Mouse (Mus musculus) left cerebral cortex, postnatal 4 days (tissue): Measurements from ENCODE around the gene Pptc7. TPM values are rescaled to one million over a fixed set of nuclear protein-coding genes. Genes with fewer than 3 reads are reported as not detected.
"Not testable (repeated sequence)": the region's sequence is repeated elsewhere in the genome, so short reads cannot be mapped to it uniquely, and the experiment has no call there.

Experiments used
- DNase-seq: peaks from one replicate; pipeline ENCODE4 v3.0.0-alpha.2; 2022
- intact Hi-C: fragments of 180-260 bp; cut with DNase I; formaldehyde crosslinking; loops from one replicate; pipeline ENCODE4 v1.15.1; 2025
- total RNA-seq, 2 experiments: library from RNA; stranded (reverse); gene quantifications; 2 replicates each; pipeline ENCODE4 v1.2.3; 2021

Gene Pptc7
- total RNA-seq, 2 experiments from 2014 or later, result 17.1 to 18.5 TPM

GRCm38 (mm10) chr5:122294219-122294735 lies 10.1 kb downstream of the Pptc7 start:
- no peak for DNase-seq
- intact Hi-C loops, result no loop called here

- DNase-seq, result no peak
- intact Hi-C loops, result no loop called here
Observed at GRCm38 (mm10) chr5:122295113-122295935, 11.2 kb downstream of the Pptc7 start.

DNA sequence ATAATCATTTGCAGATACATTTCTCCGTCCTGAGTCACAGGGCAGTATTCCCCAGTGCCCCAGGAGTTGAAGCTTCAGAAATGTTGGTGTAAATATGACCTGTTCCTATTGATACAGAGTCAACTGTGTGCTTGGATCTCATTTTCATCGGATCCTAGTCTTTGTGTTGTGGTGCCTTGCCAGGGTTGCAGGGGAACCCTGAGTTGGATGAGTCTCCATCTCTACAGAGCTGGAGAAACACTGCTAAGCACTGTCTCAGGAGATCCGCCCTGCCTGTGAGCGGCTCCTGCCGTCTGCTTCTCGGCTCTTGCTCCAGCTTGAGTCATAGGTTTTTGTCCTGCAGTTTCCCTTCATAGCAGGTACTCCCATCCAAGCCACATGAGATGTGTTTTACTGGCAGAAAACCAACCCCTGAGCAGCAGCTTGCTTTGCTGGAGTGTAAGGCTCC lies 15.9 kb downstream of the Pptc7 start:
- DNase-seq, result no peak
- intact Hi-C loops, result no loop called here

DNA sequence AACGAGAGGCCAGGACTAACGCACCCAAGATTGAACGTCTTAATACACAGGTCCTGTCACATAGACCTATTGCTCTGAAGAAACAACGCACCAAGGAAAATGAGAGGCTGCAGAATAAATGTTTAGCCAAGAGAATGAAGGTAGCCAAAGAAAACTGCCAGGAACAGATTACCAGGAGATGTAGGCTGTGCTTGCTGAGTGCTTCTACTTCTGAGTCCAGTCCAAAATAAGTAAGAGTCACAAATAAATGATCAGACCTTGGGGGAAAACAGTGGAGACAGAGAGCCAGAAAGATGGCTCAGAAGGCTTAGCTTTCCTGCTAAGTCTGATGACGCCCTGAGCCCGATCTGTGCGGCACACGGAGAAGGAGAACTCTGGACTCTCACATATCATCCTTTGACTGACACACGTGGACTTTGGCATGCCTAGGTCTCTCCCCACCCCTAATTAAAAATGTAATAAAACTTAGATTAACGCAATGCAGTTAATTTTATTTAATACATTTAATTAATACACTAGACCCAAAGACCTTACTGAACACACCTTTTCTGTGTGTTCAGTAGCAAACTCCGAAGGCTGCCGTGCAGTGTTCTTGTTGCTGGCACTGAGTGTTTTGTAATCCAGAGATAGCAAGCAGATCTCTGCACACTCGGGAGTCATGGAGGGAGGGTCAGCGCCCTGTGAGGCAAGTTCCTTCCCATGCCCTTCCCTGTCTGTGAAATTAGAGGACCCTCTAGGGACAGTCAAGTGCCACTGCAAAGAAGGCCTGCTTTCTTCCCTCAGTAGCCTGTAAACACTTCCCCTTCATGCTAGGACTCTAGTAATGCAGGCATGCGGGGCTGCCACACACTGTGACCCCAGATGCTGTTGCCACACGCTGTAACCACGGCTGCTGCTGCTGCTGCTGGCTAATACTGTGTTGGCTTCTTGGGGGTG lies 18.9 kb downstream of the Pptc7 start:
- intact Hi-C loops, result no loop called here
- DNase-seq, result no peak

DNA sequence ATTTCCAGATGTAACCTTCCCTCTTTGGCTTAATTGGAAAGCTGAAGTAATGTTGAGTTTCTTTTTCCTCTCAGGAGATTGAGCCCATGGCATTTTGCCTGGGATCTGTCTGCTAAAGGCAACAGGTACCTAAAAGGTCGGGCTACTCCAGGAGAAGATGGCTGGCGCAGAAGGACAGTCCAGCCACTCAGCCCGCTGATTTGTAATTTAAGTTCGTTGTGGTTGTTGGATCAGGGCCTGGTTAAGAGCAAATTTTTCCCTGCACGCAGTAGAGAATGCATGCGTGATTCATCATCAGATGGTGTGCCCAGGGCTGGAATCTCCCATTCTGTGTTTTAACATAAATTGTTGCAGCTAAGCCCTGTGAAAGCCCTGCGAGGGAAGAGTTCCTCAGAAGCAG lies 19.8 kb downstream of the Pptc7 start:
- DNase-seq, result no peak
- intact Hi-C loops, result no loop called here

GRCm38 (mm10) chr5:122304541-122304940 lies 20.4 kb downstream of the Pptc7 start:
- intact Hi-C loops, result no loop called here
- DNase-seq, result peak; percentile 37

GRCm38 (mm10) chr5:122305472-122305871 lies 21.3 kb downstream of the Pptc7 start:
- intact Hi-C loops, result no loop called here
- no peak for DNase-seq

DNA sequence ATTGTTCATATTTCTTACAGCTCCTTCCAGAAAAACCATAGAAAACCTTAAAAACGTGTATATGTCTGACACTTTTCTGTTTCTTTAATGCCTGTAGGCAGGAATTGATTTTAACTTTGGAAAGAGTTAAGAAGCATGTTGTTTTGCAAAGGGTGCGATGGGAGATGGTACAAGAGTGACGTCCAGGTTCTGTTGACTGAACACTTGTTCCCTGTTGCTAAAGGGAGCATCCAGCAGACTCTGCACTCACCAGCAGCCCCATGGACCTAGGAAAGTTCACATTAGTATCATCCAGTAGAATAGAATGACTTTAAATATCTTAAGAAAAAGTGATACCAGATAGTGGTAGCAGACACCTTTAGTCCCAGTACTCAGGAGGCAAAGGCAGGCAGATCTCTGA lies 22.4 kb downstream of the Pptc7 start:
- DNase-seq, result no peak
- intact Hi-C loops, result no loop called here

DNA sequence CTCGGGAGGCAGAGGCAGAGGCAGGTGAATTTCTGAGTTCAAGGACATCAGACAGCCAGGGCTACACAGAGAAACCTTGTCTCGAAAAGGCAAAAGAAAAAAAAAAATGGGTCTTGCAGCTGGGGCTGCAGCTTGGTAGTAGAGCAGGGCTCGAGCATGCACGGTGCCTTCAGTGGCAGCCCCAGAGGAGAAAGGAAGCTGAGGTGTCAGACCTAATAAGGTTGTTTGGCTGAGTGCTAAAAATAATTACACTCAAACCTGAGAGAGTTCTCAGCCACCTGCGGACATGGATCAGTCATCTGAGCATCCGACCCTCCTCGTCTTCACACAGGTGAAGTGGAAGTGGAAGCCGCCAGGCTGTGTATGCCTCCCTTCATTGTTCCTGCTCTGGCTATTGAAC lies 26.5 kb downstream of the Pptc7 start:
- no peak for DNase-seq
- intact Hi-C loops, result no loop called here

GRCm38 (mm10) chr5:122311692-122312091 lies 27.5 kb downstream of the Pptc7 start:
- no peak for DNase-seq
- intact Hi-C loops, result no loop called here

DNA sequence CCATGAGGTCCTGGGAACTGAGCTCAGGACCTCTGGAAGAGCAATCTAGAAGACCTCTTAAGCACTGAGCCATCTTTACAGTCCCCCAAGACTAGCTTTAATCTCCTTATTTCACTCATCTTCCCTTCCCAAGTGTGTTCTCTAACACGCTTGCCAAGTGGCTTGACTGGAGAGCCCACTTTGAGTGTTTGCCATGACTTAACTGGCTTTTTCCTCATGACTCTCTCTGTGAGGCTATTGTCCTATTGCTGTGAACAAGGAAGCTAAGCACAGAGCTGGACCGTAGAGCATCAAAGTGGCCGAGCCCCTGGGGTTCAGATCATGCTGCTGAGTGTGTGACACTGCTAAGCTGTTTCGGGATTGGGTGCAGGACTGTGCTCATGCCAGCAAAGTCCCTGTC lies 28.2 kb downstream of the Pptc7 start:
- DNase-seq, result no peak
- intact Hi-C loops, result no loop called here

DNA sequence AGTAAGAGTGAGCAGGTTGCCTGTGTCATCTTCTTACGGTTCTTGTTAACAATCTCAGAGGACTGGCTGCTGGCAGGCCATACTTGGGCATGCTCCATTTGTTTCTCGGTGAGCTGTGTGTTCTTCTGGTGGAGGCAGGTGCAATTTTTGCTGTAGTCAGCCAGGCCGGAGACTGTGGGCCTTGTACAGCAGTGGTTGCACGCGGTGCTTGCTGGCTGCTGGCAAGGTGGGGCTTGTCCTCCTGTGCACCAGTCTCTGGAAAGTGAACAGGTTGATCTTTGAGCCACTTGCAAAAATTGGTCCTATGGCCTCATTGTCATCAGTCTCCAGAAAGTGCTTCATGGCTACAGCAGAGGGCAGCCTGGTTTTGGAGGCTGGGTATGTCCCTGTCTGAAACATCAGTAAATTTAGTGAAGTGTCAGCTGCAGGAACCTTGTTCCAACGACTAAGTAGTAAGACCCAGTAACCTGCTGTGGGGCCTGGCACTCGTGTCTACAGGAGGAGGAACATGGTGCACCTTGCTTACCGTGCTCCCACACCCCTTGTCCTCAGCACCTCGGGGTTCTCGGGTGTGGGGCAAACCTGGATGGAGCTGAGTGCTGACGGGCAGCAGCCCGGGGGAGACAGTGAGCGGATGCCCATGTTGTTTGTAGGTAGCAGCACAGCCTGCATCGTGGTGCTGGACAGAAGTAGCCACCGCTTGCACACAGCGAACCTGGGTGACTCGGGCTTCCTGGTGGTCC lies 28.9 kb downstream of the Pptc7 start:
- no peak for DNase-seq
- intact Hi-C loops, result no loop called here

DNA sequence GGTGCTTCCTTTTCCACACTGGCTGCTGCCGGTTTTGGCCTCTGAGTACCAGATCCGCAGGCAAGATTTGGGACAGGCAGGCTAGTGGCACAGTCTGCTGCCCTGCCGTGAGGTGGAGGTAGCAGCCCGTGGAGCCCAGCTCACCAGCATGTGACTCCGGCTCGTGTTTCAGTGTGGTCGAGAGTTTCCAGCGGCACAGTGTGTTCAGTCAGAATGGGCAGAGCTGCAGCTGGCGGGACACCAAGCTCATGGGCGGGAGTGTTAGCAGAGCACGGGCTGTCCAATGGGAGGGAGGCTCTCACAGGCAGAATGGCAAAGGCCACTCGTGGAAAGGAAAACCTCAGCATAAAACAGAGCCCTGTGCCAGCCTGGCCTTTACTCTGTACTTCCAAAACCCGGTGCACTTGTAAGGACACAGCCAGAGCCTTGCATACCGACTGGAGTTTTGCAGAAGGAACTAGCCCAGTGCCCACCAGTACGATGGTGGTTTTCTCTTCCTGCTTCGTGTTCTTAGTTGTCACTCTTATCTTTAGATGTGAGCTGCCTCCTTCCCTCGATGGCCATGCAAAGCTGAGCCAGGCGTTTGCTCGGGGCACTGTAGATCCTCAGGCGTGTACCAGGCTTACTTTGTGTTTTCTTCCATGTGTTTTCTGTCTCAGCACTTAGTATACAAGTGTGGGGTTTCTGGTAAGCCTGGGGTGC lies 31.0 kb downstream of the Pptc7 start:
- intact Hi-C loops, result no loop called here
- DNase-seq, result peak; percentile 77

- DNase-seq, result peak; percentile 24
- intact Hi-C loops, result no loop called here
Observed at GRCm38 (mm10) chr5:122317329-122318045, 33.3 kb downstream of the Pptc7 start.

- intact Hi-C loops, result no loop called here
Observed at GRCm38 (mm10) chr5:122318100-122318499, 33.9 kb downstream of the Pptc7 start.

GRCm38 (mm10) chr5:122318976-122319375 lies 34.8 kb downstream of the Pptc7 start:
- intact Hi-C loops, DNase-seq: not testable (repeated sequence)

More at GRCm38 (mm10) chr5:122318100-122318499, 33.9 kb downstream of the Pptc7 start:
- DNase-seq, result no peak

GRCm38 (mm10) chr5:122319474-122320204 lies 35.5 kb downstream of the Pptc7 start:
- intact Hi-C loops, result no loop called here
- no peak for DNase-seq

DNA sequence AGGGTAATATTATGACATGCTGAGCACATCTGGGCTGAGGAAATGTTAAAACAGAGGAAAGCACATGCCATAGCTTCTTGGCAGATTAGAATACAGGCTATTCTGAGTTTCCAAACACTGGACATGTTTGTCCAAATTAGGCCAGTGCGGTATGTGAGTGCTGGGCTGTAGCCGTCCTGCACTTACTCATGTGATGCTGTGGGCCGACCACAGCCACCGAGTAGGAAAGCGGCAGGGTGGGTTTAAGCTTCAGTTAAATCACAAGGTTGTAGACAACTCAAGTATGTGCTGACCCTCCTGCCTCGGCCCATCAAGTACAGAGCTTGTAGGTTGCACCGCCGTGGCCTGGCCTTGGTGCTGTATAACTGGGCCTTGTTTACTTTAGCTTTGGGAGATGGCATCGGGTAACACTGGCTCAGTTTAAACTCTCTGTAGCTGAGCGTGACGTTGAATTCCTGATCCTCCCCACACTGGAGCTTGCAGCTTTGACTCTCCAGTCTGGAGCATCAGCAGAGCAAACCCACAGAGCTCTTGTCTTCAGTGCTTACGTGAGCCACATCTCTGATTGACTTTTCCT lies 36.1 kb downstream of the Pptc7 start:
- intact Hi-C loops, result no loop called here
- DNase-seq, result no peak
